Mouse (Mus musculus) kidney, postnatal 25 days (tissue): Measurements from ENCODE around the gene Itgb2l.
"Not testable (repeated sequence)": the region's sequence is repeated elsewhere in the genome, so short reads cannot be mapped to it uniquely, and the experiment has no call there.

Experiments used
- DNase-seq, 2 experiments: peaks; one replicate each; pipeline ENCODE4 v3.0.0; 2021; ENCODE audit warnings: mixed read lengths in 2 of 2

Itgb2l gene

DNA sequence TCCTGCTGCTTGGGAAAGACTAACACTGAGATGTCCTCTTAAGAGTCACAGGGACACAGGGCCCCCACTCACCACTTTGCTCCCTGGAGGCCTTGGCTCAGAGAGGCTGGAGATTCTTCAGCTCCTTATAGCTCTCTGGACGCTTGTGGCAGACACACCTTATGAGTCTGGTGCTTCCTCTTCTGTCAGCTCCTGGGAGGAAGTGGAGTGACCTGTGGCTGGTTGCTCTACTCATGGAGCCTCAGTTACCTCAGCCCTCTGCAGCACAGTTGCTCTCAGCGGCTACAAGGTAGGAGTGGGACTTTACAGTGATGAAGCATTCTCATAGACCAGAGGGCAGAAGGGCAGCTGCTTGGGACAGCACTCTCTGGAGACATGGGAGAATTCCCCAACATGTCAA is at the start of gene Itgb2l:
TSS of gene Itgb2l (minus strand) at position 152 of the 400 bp plus-strand sequence.
- no peak for DNase-seq

DNA sequence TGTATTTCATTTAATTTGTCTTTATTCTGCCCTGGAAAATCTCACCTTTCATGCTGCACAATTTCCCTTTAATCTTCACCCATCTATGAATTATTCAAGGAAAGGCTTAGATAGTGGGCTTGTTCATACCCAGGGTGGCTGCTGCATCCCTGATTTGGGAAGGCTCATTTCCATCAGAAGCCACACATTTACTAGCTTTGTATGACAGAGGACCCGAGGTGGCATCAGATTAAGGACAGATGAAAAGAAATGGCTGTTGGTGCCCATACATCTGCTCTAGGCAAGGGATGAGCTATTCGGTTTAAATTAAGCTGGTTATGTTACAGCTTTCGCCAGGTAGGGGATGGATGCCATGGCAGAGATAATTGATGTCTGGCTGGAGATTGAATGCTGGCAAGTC is 48.1 kb upstream of the Itgb2l start:
- no peak for DNase-seq

DNA sequence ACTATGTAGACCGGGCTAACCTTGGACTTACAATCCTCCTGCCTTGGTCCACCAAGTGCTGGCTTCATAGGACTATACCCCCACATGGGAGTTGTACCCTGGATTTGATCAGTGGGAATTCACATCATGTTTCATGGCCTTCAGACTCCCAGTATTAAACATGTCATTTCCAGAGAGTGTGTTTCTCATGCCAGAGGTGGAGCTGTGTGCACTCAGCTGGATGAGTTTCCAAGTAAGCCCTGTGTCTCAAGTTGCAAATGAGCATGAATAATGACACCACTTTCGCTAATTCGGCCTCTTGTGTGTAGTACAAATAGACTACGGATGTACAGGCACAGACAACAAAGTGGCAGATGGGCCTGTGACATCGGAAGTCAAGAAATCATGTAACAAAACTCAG is 44.6 kb upstream of the Itgb2l start:
- no peak for DNase-seq

DNA sequence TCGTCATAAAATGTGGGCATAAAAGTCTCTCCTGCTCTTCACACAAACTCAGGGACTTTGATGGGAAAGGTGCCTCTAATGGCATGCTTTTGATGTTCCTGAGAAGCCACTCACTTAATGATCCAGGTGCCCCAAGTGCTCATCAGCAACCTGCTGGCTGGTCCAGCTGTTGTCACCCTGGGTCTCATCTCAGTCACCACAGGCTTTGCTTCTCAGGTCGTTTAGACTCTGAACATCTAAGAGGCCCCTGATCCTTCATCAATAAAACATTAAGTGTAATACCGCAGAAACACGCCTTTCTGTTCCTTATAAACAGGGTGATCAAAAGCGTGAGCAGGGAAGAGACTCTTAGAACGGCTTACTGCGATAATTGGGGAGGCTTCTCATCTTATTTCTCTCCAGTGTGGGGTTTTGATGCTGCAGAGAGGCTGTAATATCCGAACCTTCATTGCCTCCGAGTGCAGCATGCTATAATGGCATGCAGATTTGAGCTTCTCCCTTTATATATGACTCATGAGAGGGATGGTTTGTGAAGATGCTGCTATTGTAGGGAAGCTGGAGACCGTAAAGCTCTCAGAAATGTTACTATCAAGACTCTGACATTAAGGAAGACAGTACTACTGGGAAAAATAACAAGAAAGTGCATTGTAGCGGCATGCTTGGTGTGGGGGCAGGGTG is 43.7 kb upstream of the Itgb2l start:
- DNase-seq = no peak

DNA sequence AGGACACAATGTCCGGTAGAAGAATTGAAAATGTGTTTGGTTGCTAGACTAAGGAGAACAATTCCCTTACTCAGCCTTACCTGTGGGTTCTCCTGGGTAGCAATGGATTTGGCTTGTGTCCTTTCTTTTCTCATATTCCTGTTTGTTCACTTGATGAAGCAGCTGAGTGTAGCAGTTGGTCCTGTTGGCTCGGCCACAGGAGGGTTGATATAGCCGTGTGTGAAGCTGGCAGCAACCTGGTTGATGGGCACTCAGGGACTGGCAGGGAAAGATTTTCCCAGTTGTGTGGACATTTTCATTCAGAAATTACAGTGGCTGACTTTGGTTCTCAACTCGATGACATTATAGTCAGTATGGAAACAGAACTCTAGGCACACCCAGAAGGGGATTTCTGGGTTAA is 38.4 kb upstream of the Itgb2l start:
- no peak for DNase-seq

DNA sequence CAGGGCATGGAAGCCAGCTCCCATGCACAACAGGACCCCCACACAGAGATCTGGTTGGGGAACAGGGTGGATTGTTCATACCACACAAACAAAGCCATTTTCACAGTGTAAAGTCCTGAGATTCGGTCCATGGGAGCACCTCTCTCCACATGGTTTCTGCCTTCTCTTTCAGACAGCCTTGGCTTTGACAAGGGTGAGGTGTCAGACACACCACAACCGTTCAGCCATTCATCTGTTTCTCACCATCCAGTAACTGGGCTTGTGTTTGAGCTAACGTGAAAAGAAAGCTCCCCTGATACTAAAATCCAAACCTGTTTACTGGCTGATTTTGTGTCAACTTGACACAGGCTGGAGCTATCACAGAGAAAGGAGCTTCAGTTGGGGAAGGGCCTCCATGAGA is 30.8 kb upstream of the Itgb2l start:
- DNase-seq = no peak

DNA sequence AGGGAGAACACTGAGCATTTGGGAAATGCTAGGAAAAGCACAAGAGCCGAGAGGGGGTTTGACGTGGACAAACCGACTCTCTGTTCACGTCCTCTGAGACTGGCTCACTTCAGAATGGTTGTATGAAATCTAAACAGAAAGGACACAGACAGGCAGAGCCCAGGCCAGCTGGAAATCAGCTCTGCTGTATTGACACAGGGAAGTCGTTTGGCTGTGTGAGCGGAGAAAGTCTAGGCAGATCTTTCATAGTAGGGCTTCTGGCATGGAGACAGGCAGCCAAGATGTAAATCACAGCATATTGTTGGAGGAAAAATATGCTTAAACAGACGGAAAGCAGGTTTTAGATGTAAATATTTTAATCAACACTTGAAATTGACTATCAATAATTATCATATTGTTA is 29.4 kb upstream of the Itgb2l start:
- no peak for DNase-seq

DNA sequence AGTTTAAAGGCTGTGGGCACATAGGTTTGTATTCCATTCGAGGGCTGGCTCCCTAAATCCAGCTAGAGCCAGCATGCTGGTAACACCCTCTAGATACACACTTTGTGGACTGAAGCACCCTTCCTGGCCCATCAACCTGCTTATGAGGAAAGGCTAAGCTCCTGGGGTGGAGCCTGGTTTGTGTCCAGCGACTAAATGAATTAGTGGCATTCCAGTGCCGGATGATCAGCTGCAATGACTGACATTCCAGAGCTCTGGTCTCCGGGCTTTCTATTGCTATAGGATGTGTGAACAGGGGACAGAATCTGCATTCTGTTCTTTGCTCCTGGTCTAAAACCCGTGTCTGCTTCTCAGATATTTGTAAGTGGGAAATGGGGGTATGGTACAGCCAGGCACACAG is 28.9 kb upstream of the Itgb2l start:
- peak in 1 of 2 experiments; percentile 10 for DNase-seq

DNA sequence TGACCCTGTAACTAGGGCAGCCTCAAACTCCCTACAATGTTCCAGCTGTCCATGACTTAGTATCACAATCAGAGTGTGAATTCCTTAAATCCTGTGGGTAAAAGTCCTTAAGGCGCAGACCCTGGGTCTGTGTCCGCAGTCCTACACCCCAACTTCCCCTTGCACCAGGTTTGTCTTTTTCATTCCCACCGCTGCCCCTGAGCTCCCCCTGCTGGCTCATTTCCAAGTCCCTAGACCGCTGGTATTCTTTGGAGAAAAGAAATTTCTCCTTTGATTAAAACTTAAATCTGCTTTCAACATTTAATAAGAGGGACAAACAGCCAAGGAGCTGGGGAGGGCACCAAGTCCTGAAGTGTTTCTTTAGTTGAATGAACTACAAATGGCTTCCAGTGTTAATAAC is 26.2 kb upstream of the Itgb2l start:
- no peak for DNase-seq

DNA sequence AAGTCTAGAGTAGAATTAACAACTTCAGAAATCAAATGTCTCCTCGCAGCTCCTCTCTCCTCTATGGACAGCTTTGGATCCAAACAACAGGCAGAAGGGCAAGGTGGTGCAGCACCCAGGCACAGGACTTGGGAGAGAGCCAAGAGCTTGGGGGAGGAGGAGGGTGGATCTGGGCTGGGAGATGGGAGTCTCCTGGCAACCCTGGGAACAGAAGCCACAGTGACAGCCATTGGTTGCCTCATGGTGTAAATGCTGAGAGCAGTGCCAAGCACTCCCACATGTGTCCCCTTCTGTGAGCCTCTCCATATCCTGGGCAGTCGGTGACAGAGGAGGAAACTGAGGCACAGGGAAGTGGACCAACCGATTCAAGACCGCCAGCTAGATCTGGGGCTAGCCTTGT is 25.3 kb upstream of the Itgb2l start:
- peak; percentile 32 to 62 for DNase-seq

DNA sequence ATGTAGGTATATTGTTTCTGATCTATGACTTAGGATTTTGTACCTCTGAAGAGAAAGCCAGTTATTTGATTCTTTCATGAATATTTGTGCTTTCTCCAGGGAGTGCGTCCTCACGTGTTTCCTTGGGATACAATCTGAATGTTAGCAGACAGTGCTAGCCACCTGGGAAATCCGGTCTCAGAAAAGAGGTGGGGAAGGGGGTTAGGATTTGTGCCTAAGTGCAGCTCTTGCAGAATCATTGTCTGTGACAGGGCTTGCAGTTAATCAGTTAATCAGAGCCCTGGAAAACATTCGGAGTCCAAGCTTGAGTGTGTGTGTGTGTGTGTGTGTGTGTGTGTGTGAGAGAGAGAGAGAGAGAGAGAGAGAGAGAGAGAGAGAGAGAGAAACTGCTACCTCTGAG is 24.6 kb upstream of the Itgb2l start:
- DNase-seq = no peak

DNA sequence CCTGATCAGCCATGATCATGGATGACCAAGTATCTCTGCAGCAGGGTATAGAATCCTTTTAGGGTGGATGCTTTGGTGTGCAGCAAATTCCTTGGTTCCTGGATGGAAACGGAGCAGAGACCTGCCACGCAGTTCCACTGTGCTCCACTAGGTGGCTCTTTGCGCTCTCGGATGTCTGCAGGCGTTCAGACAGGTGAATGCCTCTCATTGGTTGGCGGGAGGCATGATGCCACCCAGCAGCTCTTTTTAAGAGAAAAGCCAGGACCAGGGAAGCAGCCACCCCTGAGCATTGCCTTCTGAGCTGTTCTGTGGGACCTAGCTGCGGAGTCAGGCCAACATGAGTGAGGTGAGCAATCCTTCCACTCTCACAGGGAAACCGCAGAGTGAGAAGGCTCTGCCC is 24.0 kb upstream of the Itgb2l start, which contains the start of gene Pcp4:
TSS of gene Pcp4 (plus strand) at position 162 of the 400 bp plus-strand sequence.
- DNase-seq = peak; percentile 84

DNA sequence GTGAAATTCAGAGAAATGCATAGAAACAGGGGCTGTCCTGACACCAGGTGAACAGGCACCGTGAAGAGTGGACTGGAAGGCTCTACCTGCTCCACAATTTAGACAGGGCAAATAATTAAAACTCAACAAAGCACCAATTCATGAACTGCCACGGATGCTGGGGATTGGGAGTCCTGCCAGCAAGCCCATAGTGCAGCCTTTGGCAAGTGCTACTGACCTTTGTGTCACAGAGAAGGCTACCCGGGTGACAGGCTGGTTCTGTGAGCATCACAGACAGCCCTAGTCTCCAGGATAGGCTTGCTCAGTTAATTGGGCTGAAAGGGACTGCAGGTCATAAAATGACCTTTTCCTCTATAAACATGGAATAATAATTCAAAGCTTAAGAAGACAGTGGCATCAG is 17.4 kb upstream of the Itgb2l start:
- no peak for DNase-seq

DNA sequence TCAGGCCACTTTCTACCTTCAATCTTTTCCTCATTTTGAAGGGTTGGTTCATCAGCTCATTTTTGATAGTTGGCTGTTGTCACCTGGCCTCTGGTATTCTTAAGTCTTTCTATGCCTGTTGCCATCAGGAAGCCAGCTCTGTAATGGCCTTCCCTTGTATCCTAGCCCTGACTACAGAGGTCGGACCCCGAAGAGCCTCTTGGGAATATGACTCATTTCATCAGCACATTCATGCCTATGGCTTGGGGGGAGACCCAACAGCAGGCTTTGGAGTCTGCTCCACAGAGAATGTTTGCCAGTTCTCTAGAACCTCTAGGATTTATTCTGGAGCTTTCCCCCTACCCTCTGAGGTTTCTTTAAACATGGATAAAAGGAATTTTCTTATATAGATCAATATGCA is 15.9 kb upstream of the Itgb2l start:
- DNase-seq = no peak

DNA sequence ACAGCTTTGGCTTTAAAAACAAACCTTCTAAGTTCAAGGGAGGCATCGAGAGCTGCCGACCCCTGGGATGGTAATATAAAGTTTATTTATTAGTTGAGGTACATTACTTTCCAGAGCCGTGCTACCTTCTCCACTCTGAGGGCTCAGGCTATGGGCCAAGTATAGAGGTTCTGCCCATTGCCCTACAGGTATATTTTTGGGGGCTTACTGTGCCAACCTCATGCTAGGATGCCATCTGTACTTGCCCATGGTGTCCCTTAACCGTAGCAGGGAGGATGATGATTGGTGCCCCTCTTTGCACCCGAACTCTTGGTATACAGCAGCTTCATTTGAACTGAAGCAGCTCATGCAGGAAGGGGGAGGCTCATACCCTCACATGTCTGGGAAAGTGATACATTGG is 14.2 kb upstream of the Itgb2l start:
- DNase-seq = no peak

DNA sequence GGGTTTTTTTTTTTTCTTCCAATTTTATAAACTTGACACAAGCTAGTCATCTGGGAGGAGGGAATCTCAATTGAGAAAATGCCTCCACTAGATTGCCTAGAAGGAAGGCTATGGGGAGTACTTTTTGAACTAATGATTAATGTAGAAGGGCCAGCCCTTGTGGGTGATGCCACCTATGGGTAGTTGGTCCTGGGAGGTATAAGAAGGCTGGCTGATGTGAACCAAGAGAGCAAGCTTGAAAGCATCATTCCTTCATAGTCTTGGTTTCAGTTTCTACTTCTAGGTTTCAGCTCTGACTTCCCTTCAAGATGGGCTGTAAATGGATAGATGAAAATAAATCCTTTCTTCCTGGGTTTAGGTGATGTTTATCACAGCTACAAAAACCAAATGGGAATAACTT is 10.7 kb upstream of the Itgb2l start:
- no peak for DNase-seq

DNA sequence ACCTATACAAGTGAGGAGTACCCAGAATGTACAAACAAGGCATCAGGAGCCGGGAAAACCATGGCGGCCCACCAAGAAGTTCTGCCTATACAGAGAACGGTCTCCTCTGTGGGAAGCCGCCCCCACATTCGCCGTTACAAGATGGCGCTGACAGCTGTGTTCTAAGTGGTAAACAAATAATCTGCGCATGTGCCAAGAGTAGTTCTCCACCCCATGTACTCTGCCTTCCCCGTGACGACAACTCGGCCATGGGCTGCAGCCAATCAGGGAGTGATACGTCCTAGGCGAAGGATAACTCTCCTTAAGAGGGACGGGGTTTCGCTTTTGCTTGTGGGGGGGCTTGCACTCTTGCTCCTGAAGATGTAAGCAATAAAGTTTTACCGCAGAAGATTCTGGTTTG is 7.5 kb upstream of the Itgb2l start:
- not testable (repeated sequence) for DNase-seq

DNA sequence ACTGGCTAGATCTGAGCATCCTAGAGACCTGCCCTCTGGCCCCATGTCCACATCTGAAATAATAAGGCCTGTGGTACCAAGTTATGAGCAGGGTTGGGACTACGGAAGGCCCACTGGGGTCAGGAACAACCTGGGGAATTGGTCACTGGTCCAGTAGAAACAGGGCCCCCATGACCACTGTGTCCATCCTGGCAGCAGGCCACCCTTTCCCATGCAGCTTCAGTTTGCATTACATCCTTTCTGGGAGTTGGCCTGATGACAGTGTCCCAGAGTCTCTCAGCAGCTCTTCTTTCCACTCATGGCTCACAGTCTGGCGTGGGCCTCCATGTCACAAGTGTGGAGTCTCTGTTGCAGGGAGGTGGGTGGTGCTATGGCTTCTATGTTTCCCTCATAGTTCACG is 1.6 kb downstream of the Itgb2l start:
- no peak for DNase-seq

DNA sequence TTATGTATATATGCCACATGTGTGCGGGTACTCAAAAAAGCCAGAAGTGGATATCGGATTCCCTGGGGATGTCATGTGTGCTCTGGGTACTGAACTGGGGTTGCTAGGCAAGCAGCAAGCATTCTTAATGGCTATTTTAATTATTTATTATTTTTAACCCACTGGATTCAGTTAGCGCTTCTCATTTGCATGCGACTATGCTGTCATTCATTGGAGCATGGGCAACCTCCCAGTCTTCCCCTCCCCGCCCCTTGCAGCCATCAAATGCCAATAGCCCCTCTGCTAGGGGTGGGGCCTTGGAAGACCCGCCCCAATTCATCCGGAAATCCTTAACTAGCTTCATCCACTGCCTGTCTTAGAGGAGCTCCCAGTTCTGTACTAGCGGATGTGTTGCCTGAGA is 2.5 kb downstream of the Itgb2l start:
- DNase-seq = no peak

DNA sequence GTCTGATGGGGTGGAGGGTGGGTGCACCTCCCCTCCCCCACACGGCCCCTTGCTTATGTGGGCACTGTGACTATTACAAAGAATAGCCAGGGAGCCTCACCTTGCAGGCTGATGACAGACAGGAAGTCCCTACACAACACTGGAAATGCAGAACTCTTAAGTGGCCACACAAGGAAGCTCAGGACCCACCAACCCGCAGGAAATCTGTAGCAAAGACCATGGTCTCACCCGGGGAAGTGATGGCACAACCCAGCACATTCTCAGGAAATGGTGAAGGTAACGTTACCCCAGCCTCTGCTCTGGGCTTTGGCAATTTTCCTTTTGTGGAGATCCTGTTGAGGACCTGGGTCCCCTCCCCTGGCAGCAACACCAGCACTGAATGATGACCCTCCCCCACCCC is 3.7 kb downstream of the Itgb2l start:
- no peak for DNase-seq

DNA sequence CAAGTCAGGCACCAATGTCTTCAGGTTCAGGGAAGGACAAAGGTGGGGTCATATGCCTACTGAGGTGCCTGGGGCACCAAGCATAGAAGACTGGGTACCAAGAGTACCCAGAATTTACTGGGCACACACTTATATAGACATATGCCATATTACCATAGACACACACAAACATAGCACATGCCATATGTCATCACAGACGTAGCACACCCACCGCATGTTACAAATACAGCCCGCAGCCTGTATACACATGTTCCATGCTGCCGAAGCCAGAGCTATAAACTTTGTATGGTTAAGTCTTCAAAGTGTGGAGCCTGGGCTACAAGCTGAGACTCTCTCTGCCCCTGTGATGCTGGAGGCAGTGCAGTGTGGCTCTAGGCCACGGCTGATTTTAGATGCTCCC is 4.5 kb downstream of the Itgb2l start:
- DNase-seq = no peak

DNA sequence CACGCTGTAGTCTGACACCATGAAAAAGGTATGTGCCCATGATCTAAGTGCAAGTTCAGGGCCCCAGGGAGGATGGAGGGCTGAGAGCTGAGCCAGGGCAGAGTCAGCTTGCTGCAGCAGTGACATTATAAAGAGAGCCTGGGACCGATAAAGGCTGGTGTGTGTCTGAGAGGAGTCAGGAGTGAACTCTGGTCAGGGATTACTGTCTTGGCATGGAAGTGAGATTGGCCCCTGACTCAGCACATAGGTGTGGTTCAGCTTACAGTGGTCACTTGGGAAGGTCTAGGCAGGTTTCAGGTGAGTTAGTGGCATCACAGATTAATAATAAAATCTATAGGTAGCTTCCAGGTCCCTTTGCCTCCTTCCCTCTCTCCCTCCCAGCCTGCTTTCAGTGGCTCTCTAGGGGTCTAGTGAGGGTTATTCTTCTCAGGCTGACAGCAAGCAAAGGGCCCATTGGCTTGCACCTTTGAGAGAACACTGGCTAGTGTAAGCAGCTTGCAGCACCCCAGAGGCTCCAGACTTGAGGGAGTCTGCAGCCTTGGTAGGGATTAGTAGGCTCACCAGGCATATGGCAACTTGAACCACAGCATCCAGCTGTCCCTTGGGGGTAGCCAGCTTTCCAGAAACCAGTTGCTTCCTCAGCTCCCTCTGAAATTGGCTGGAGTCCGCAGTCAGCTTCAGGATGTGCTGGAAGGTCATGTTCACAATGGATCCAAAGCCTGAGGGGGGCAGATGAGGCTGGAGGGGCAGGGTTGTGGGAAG is 9.2 kb downstream of the Itgb2l start:
- peak in 1 of 2 experiments; percentile 10 for DNase-seq

DNA sequence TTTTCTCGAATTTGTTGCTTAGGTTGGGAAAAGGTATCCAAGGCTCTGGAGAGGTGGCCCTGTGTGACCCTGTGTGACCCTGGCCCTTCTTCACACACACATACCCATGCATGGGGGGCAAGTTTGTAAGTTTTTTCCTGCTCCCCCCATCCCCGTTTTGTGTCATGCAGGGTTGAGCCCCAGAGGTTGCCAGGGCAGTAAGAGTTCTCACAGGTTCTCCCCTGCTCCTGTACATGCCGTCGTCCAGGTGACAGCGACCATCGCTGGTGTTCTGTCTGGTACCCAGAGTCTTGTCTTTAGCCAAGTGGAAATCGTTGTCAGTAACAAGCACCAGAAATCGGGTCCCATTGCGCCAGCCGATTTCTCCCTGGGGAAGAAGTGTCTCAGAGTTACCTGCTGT is 10.2 kb downstream of the Itgb2l start:
- no peak for DNase-seq

DNA sequence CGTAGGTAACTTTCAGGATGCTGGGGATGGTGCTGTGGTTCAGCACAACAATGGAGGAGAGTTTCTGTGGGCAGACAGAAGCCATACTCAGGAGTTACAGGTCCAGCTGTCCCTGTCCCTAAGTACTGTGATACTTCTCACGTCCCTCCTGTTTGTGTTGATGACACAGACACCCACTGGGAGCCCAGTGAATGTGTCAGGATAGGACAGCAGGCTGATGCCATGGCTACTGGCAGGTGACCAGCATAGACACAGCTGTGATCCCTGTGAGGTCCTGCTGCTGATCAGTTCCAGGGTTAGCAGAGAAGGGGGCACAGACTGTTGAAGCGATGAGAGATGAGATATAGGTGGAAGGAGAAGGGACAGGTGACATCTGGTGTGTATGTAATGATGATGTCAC is 14.4 kb downstream of the Itgb2l start:
- DNase-seq = no peak

DNA sequence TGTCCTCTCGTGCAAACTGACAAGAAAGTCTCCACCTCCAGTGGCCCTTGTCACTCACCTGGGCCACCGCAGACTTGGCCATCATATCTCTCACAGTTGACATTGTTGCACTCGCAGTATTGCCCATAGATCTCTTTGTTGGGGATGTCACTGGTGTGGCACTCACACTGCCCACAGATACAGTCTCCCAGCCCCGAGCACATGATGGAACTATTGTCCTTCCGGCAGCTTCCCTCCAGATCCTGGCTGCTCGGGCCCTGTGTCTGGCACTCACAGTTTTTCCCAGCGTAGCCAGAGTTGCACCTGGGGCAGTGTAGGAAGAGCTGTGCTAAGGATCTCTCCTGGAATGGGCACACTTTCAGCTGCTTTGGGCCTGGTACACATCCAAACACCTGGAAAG is 16.7 kb downstream of the Itgb2l start:
- DNase-seq = no peak
